ENCODE assay signal across 30 mouse cellular contexts in the genomic region with DNA sequence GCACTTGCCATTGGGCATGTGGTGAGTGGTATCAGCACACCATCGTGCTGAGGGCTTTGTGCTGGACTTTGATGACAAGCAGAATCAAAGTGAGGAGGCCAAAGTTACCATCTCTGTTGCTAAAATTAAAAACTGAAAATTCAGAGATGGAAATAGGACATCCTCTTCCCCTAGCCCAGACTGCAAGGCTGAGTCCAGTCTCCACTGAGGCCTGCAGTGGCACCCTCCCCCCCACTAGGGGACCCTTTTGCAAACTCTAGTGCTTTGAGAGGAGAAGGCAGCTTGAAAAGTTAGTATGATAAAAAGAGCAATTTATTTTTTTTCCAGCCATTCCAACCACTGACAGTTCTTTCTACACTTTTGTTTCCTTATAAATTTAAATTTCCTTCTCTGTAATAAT.
DNase-seq lines count a peak whose midpoint lies in the region; ATAC-seq and TF ChIP-seq lines count a peak whose summit lies in the region.
"Had no signal": no experiment of that assay in that cellular context is flagged by ENCODE, and none has a peak within 500 bp of the region (broad histone marks: within the 10 kb centered on the region; RNA-seq: fewer than 3 reads in every experiment).

No protein-coding gene starts in this region.

- no peak overlapping the region for H3K27ac ChIP-seq in forebrain, postnatal 0 days (ENCODE audit: low read depth, low read length)
- H3K27ac ChIP-seq in forebrain, embryonic 13.5 days, result no peak overlapping the region
- H3K27ac ChIP-seq in intestine, postnatal 0 days (ENCODE audit: low read depth, low read length), result no peak overlapping the region
- H3K27ac ChIP-seq in intestine, embryonic 16.5 days (ENCODE audit: low read length), result no peak overlapping the region
- no peak overlapping the region for H3K27ac ChIP-seq in midbrain, postnatal 0 days (ENCODE audit: low read depth, low read length)
- H3K27ac ChIP-seq in midbrain, embryonic 13.5 days, result no peak overlapping the region
- H3K27ac ChIP-seq: embryonic facial prominence, embryonic 13.5 days; forebrain, embryonic 12.5 days; heart, embryonic 13.5 days; hindbrain, embryonic 15.5 days; intestine, embryonic 15.5 days; limb, embryonic 10.5 days; liver, embryonic 15.5 days; neural tube, embryonic 12.5 days had no signal

- H3K4me3 ChIP-seq in forebrain, postnatal 0 days (ENCODE audit: low read depth, low read length), result no peak overlapping the region
- H3K4me3 ChIP-seq in forebrain, embryonic 13.5 days, result no peak overlapping the region
- no peak overlapping the region for H3K4me3 ChIP-seq in intestine, postnatal 0 days (ENCODE audit: low read depth, low read length)
- H3K4me3 ChIP-seq in intestine, embryonic 16.5 days (ENCODE audit: low read length), result no peak overlapping the region
- H3K4me3 ChIP-seq in midbrain, postnatal 0 days (ENCODE audit: low read depth, low read length), result no peak overlapping the region
- H3K4me3 ChIP-seq in midbrain, embryonic 13.5 days (replicated peaks), result no peak overlapping the region
- H3K4me3 ChIP-seq: embryonic facial prominence, embryonic 13.5 days; erythroblast, embryonic 14.5 days; forebrain, embryonic 12.5 days; heart, embryonic 13.5 days; hindbrain, embryonic 15.5 days; intestine, embryonic 15.5 days; limb, embryonic 10.5 days; liver, embryonic 15.5 days; neural tube, embryonic 12.5 days had no signal

- H3K36me3 ChIP-seq in forebrain, postnatal 0 days (ENCODE audit: insufficient read depth), result no peaks in the 10 kb centered on the region
- H3K36me3 ChIP-seq in forebrain, embryonic 13.5 days (ENCODE audit: poor library complexity, severe bottlenecking), result no peaks in the 10 kb centered on the region
- H3K36me3 ChIP-seq in intestine, postnatal 0 days (ENCODE audit: control insufficient read depth, insufficient read depth), result no peaks in the 10 kb centered on the region
- H3K36me3 ChIP-seq in intestine, embryonic 16.5 days (ENCODE audit: control insufficient read depth, insufficient read depth, low read length), result no peaks in the 10 kb centered on the region
- no peaks in the 10 kb centered on the region for H3K36me3 ChIP-seq in midbrain, postnatal 0 days (ENCODE audit: insufficient read depth, low read length)
- no peaks in the 10 kb centered on the region for H3K36me3 ChIP-seq in midbrain, embryonic 13.5 days
- H3K36me3 ChIP-seq: embryonic facial prominence, embryonic 13.5 days; forebrain, embryonic 12.5 days; heart, embryonic 13.5 days; hindbrain, embryonic 15.5 days; intestine, embryonic 15.5 days; limb, embryonic 10.5 days; liver, embryonic 15.5 days; neural tube, embryonic 12.5 days had no signal

- H3K4me1 ChIP-seq in forebrain, postnatal 0 days (ENCODE audit: insufficient read depth), result no peaks in the 10 kb centered on the region
- H3K4me1 ChIP-seq in forebrain, embryonic 13.5 days, result no peaks in the 10 kb centered on the region
- no peaks in the 10 kb centered on the region for H3K4me1 ChIP-seq in intestine, postnatal 0 days (replicated peaks; ENCODE audit: control insufficient read depth, insufficient read depth, low read length)
- no peaks in the 10 kb centered on the region for H3K4me1 ChIP-seq in intestine, embryonic 16.5 days (ENCODE audit: control insufficient read depth, insufficient read depth, low read length)
- no peaks in the 10 kb centered on the region for H3K4me1 ChIP-seq in midbrain, postnatal 0 days (ENCODE audit: insufficient read depth, low read length)
- no peaks in the 10 kb centered on the region for H3K4me1 ChIP-seq in midbrain, embryonic 13.5 days (replicated peaks)
- H3K4me1 ChIP-seq: embryonic facial prominence, embryonic 13.5 days; forebrain, embryonic 12.5 days; heart, embryonic 13.5 days; intestine, embryonic 15.5 days; limb, embryonic 10.5 days; liver, embryonic 15.5 days; neural tube, embryonic 12.5 days had no signal

- H3K27me3 ChIP-seq in forebrain, postnatal 0 days (ENCODE audit: insufficient read depth, low read length), result no peaks in the 10 kb centered on the region
- H3K27me3 ChIP-seq in forebrain, embryonic 13.5 days, result no peaks in the 10 kb centered on the region
- no peaks in the 10 kb centered on the region for H3K27me3 ChIP-seq in intestine, postnatal 0 days (replicated peaks; ENCODE audit: control insufficient read depth, insufficient read depth, low read length)
- H3K27me3 ChIP-seq in intestine, embryonic 16.5 days (replicated peaks; ENCODE audit: control insufficient read depth, insufficient read depth, low read length), result no peaks in the 10 kb centered on the region
- no peaks in the 10 kb centered on the region for H3K27me3 ChIP-seq in midbrain, postnatal 0 days (ENCODE audit: insufficient read depth, low read length)
- no peaks in the 10 kb centered on the region for H3K27me3 ChIP-seq in midbrain, embryonic 13.5 days
- H3K27me3 ChIP-seq: embryonic facial prominence, embryonic 13.5 days; forebrain, embryonic 12.5 days; hindbrain, embryonic 15.5 days; intestine, embryonic 15.5 days; liver, embryonic 15.5 days; neural tube, embryonic 12.5 days had no signal

- no peak for ATAC-seq in forebrain, postnatal 0 days
- no peak for ATAC-seq in forebrain, embryonic 13.5 days
- no peak for ATAC-seq in intestine, postnatal 0 days
- ATAC-seq in intestine, embryonic 16.5 days, result no peak
- ATAC-seq in midbrain, postnatal 0 days (ENCODE audit: low FRiP score), result no peak
- ATAC-seq in midbrain, embryonic 13.5 days, result no peak
- ATAC-seq: intestine, embryonic 15.5 days had no signal

- peak; percentile 30 for TF ChIP-seq CTCF in forebrain, postnatal 0 days (IDR thresholded peaks at IDR 0.05; ENCODE audit: low read depth)
- 0 out of 2 replicates have a peak, but pooled peaks have one; percentile 4 for TF ChIP-seq CTCF in intestine, postnatal 0 days (IDR thresholded peaks at IDR 0.05; ENCODE audit: low read depth)
- peak; percentile 34 for TF ChIP-seq CTCF in midbrain, postnatal 0 days (IDR thresholded peaks at IDR 0.05)

- no peak for DNase-seq in forebrain, postnatal 0 days
- DNase-seq in midbrain, postnatal 0 days (ENCODE audit: low spot score), result no peak
- DNase-seq in T-cell, adult 2 months (ENCODE audit: low spot score), result no peak
- DNase-seq: adrenal gland, postnatal 36 days; cerebellum, adult 11-12 months; cerebellum, postnatal 25 days; embryo, embryonic 11 days; gastrocnemius, postnatal 14 days; heart, adult 18-20 months; heart, postnatal 36 days; kidney, postnatal 4 days; liver; lung, postnatal 10 days; midbrain, embryonic 14.5 days; right cerebral cortex, postnatal 25 days; spleen, adult 18-20 months; thymus, postnatal 36 days had no signal

- H3K9ac ChIP-seq in forebrain, postnatal 0 days, result no peak overlapping the region
- H3K9ac ChIP-seq in forebrain, embryonic 13.5 days, result no peak overlapping the region
- no peak overlapping the region for H3K9ac ChIP-seq in intestine, postnatal 0 days (ENCODE audit: low read depth, low read length)
- no peak overlapping the region for H3K9ac ChIP-seq in intestine, embryonic 16.5 days (ENCODE audit: low read depth, low read length)
- no peak overlapping the region for H3K9ac ChIP-seq in midbrain, postnatal 0 days (replicated peaks; ENCODE audit: low read length, poor library complexity, severe bottlenecking)
- no peak overlapping the region for H3K9ac ChIP-seq in midbrain, embryonic 13.5 days (replicated peaks)
- H3K9ac ChIP-seq: embryonic facial prominence, embryonic 13.5 days; forebrain, embryonic 12.5 days; heart, embryonic 13.5 days; hindbrain, embryonic 15.5 days; intestine, embryonic 15.5 days; liver, embryonic 15.5 days; neural tube, embryonic 12.5 days had no signal

- WGBS in forebrain, postnatal 0 days, result 68% methylated on average over 1 of the region's 1 CpGs
- WGBS in forebrain, embryonic 13.5 days, result 79% methylated on average over 1 of the region's 1 CpGs
- 76% methylated on average over 1 of the region's 1 CpGs for WGBS in intestine, postnatal 0 days
- 67% methylated on average over 1 of the region's 1 CpGs for WGBS in intestine, embryonic 16.5 days
- 55% methylated on average over 1 of the region's 1 CpGs for WGBS in midbrain, postnatal 0 days
- WGBS in midbrain, embryonic 13.5 days, result 71% methylated on average over 1 of the region's 1 CpGs

- no peaks in the 10 kb centered on the region for H3K9me3 ChIP-seq in forebrain, postnatal 0 days (ENCODE audit: low read length)
- H3K9me3 ChIP-seq in forebrain, embryonic 13.5 days (replicated peaks), result no peaks in the 10 kb centered on the region
- no peaks in the 10 kb centered on the region for H3K9me3 ChIP-seq in intestine, postnatal 0 days (ENCODE audit: control insufficient read depth)
- no peaks in the 10 kb centered on the region for H3K9me3 ChIP-seq in intestine, embryonic 16.5 days (ENCODE audit: control insufficient read depth, low read length)
- no peaks in the 10 kb centered on the region for H3K9me3 ChIP-seq in midbrain, postnatal 0 days (ENCODE audit: low read length)
- no peaks in the 10 kb centered on the region for H3K9me3 ChIP-seq in midbrain, embryonic 13.5 days
- H3K9me3 ChIP-seq: embryonic facial prominence, embryonic 13.5 days; forebrain, embryonic 12.5 days; heart, embryonic 13.5 days; hindbrain, embryonic 15.5 days; intestine, embryonic 15.5 days; limb, embryonic 10.5 days; liver, embryonic 15.5 days; neural tube, embryonic 12.5 days had no signal

- H3K4me2 ChIP-seq in forebrain, postnatal 0 days (ENCODE audit: low read depth), result no peak overlapping the region
- H3K4me2 ChIP-seq in forebrain, embryonic 13.5 days, result no peak overlapping the region
- H3K4me2 ChIP-seq in intestine, postnatal 0 days (replicated peaks; ENCODE audit: low read depth), result no peak overlapping the region
- no peak overlapping the region for H3K4me2 ChIP-seq in intestine, embryonic 16.5 days (ENCODE audit: low read depth, low read length)
- H3K4me2 ChIP-seq in midbrain, postnatal 0 days (ENCODE audit: low read depth, low read length, poor library complexity, severe bottlenecking), result no peak overlapping the region
- no peak overlapping the region for H3K4me2 ChIP-seq in midbrain, embryonic 13.5 days (replicated peaks)
- H3K4me2 ChIP-seq: embryonic facial prominence, embryonic 13.5 days; forebrain, embryonic 12.5 days; heart, embryonic 13.5 days; hindbrain, embryonic 15.5 days; intestine, embryonic 15.5 days; liver, embryonic 15.5 days; neural tube, embryonic 12.5 days had no signal
